Mouse (Mus musculus): ENCODE measurements around the gene B430218F22Rik.
"Not testable (repeated sequence)": the region's sequence is repeated elsewhere in the genome, so short reads cannot be mapped to it uniquely, and the experiment has no call there.

The B430218F22Rik gene

GRCm38 (mm10) chr13:118386511-118387447, at the start of gene B430218F22Rik, which contains the start of gene Mrps30:
TSS of gene B430218F22Rik (plus strand) at chr13:118386630.
TSS of gene Mrps30 (minus strand) at chr13:118387252.
- in situ Hi-C loops (cut with MboI; ENCODE audit: low sequenced_read_pairs) = no loop called here

GRCm38 (mm10) chr13:118350257-118350656, 36.2 kb upstream of the B430218F22Rik start:
- in situ Hi-C loops (cut with MboI; ENCODE audit: low sequenced_read_pairs) = no loop called here

GRCm38 (mm10) chr13:118350870-118351269, 35.6 kb upstream of the B430218F22Rik start:
- in situ Hi-C loops (cut with MboI; ENCODE audit: low sequenced_read_pairs) = no loop called here

- in situ Hi-C loops (cut with MboI; ENCODE audit: low sequenced_read_pairs) = no loop called here
Measured at GRCm38 (mm10) chr13:118363342-118363741, 23.1 kb upstream of the B430218F22Rik start.

DNA sequence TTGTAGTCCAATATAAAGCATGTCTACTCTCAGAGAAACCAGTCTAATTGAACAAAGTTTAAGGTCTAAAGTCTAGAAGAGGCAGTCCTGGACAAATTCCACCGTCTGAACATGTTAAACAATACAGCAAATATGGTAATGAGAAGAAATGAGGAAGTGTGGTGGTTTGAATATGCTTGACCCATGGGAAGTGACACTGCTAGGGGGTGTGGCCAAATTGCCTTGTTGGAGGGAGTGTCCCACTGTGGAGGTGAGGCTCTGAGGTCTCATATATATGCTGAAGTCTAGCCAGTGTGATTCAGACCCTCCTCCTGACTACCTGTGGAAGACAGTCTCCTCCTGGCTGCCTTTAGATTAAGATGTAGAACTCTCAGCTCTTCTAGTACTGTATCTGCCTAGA, 20.7 kb upstream of the B430218F22Rik start:
- in situ Hi-C loops (cut with MboI; ENCODE audit: low sequenced_read_pairs) = no loop called here

DNA sequence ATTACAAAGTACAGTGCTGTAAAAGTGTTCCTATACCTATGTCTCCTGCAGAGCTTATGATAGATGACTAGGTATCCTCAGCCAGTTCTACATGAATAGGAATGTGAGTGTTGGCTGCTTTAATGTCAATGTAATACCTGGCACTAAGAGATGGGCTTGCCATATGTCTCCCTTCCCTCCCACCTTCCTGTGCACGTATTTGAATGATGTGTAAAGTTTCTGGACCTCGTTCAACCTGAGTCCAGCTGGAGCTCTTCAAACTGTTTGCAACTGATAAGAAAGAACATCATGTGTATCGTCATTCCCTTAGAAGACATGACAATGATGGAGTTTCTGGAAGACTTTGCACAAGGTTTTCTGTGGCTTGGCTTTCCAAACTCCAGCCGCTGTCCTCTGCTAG, 13.6 kb upstream of the B430218F22Rik start:
- in situ Hi-C loops (cut with MboI; ENCODE audit: low sequenced_read_pairs) = no loop called here

GRCm38 (mm10) chr13:118379155-118379554, 7.3 kb upstream of the B430218F22Rik start:
- in situ Hi-C loops (cut with MboI; ENCODE audit: low sequenced_read_pairs) = no loop called here

- in situ Hi-C loops (cut with MboI; ENCODE audit: low sequenced_read_pairs) = no loop called here
Measured at GRCm38 (mm10) chr13:118380381-118380780, 6.0 kb upstream of the B430218F22Rik start.

DNA sequence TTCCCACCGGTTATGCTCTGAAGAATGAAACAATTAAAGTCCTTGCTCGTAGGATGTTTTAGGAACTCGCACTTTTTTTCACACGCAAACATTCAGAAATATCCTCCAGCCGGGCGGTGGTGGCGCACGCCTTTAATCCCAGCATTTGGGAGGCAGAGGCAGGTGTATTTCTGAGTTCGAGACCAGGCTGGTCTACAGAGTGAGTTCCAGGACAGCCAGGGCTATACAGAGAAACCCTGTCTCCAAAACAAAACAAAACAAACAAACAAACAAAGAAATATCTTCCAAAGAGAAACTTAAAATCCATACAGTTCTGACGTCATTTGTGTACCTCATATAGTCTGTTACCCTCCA, 995 bp downstream of the B430218F22Rik start:
- in situ Hi-C loops (cut with MboI; ENCODE audit: low sequenced_read_pairs) = not testable (repeated sequence)

DNA sequence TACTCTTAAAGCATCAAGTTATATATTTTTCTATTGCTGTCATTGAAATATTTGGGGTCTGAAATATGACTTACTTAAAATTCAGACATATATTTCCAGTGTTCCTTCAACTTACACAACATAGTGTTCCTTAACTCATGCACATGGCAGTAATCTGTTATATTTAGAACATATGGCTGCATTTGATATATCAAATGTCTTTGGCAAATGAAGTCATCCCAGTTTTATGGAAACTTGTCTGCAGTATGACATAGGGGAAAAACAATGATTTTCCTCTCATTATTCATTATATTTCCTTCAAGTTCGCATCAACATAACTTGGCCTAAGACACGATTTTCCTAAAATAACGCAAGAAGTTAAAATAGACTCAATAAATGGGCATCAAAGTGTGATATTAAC, 9.4 kb downstream of the B430218F22Rik start:
- in situ Hi-C loops (cut with MboI; ENCODE audit: low sequenced_read_pairs) = no loop called here

DNA sequence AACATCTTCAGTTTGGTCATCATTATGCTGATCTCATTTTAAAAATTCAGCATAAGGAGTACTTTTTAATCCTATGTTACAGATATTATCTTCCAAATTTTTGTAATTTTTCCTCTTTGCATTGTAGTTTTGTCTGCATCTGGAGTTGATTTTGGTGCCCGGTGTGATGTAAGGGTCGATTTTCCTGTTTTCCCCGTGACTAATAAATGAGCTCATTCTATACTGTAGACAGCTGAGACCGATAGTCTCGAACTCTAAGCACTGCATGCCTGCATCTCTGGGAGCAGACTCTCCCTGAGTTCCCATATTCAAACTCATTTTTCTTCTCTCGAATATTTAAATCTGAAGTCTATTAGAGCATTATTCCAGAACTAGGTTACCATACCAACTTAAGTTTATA, 13.9 kb downstream of the B430218F22Rik start:
- in situ Hi-C loops (cut with MboI; ENCODE audit: low sequenced_read_pairs) = loop anchor here (10.0 to 25.0 kb wide), 2 partner anchors 194 to 962 kb away; no protein-coding TSS in a partner anchor

- in situ Hi-C loops (cut with MboI; ENCODE audit: low sequenced_read_pairs) = loop anchor here (10.0 to 25.0 kb wide), 2 partner anchors 191 to 959 kb away; no protein-coding TSS in a partner anchor
Measured at GRCm38 (mm10) chr13:118403544-118403943, 17.1 kb downstream of the B430218F22Rik start.

DNA sequence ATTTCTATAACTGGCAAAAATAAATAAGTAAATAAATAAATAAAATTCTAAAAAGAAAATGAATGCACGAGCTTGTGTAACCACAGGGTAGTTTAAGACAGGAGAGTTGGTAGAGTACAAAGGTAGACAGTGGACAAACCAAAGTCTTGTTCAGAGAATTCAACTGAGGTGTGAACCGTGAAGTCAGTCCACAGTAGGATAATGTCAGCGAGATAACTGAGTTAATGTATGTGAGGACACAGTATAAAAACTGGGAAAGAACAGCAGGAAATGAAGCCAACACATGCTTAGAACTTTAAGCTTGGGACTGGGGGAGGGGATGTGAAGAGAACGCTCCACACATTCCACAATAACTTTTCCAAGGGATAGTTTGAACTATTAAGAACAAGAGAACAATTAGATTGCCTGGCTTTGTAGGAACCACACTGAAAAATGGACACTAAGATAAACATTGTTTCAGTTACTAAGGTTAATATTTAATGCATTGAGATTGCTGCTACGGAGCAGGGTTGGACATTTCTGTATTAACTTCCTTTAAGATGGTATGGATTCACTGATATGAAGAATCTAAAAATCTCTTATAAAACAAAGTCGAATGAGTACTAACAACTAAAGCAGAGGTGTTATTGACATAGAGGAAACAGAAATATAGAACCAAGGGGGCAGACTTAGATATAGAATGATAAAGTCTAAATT, 25.0 kb downstream of the B430218F22Rik start:
- in situ Hi-C loops (cut with MboI; ENCODE audit: low sequenced_read_pairs) = loop anchor here (25.0 kb wide), 1 partner anchor 951 kb away; no protein-coding TSS in a partner anchor

DNA sequence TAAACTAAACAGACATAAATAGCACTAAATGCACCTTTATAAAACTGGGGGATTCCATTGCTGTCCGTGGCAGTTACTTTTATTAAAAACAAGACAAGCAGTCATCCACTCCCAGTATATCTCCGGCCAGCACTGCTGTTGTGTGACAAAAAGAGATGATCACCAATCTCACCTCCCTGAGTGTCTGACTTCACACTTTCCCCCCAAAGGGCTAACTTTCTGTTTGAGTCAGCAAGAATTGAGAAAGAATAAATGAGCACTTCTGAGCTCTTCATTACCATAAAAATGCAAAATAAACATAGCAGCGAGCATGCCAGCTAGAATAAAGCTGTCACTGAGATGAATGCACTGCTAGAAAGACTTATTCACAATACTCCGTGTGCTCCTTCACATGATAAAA, 31.7 kb downstream of the B430218F22Rik start:
- in situ Hi-C loops (cut with MboI; ENCODE audit: low sequenced_read_pairs) = loop anchor here (25.0 kb wide), 1 partner anchor 944 kb away; no protein-coding TSS in a partner anchor

DNA sequence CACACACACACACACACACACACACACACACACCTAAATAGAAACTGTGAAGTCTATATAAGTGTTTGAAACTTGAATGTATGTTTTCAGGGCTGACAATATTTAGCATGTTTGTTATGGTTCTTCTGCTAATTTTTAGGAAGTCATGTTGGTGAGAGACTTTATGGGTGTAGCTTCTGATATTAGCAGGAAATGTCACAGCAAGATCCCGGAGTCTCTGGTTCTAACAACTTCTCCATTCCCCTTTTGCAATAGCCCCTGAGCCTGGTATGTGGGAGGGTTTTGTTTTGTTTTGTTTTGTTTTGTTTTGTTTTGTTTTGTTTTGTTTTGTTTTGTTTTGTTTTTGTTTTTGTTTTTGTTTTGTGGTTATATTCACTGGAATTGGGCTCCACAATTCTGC, 34.0 kb downstream of the B430218F22Rik start:
- in situ Hi-C loops (cut with MboI; ENCODE audit: low sequenced_read_pairs) = loop anchor here (25.0 kb wide), 1 partner anchor 942 kb away; no protein-coding TSS in a partner anchor

GRCm38 (mm10) chr13:118420847-118421246, 34.4 kb downstream of the B430218F22Rik start:
- in situ Hi-C loops (cut with MboI; ENCODE audit: low sequenced_read_pairs) = loop anchor here (25.0 kb wide), 1 partner anchor 941 kb away; no protein-coding TSS in a partner anchor
